Mouse (Mus musculus) C2C12 (cell line): Measurements from ENCODE around the gene Nfya. TPM values are rescaled to one million over a fixed set of nuclear protein-coding genes. Genes with fewer than 3 reads are reported as not detected.

Experiments used
- H3K27me3 ChIP-seq: one replicate; pipeline ENCODE4 v1.6.1; 2011; ENCODE audit not compliant: control insufficient read depth, insufficient read depth, insufficient read length
- H3K36me3 ChIP-seq: one replicate; pipeline ENCODE4 v1.6.1; 2011; ENCODE audit not compliant: control insufficient read depth, insufficient read depth
- H3K4me3 ChIP-seq: one replicate; pipeline ENCODE4 v1.5.1; 2011; ENCODE audit warnings: mild to moderate bottlenecking, control low read depth; ENCODE audit not compliant: poor library complexity, insufficient read depth, severe bottlenecking
- H3K79me2 ChIP-seq: one replicate; pipeline ENCODE4 v1.6.1; 2011; ENCODE audit not compliant: control insufficient read depth, insufficient read depth
- H3K79me3 ChIP-seq: one replicate; pipeline ENCODE4 v1.6.1; 2011; ENCODE audit warnings: low read depth, control low read depth
- H3ac ChIP-seq: one replicate; pipeline ENCODE3; 2011; ENCODE audit warnings: low read depth; ENCODE audit not compliant: control insufficient read depth, insufficient read length
- CEBPB ChIP-seq: IDR thresholded peaks from one replicate; pipeline ENCODE4 v1.6.1; 2011; ENCODE audit warnings: low read depth, mild to moderate bottlenecking, control low read depth, moderate library complexity
- CTCF ChIP-seq: IDR thresholded peaks from one replicate; pipeline ENCODE4 v1.5.1; 2011; ENCODE audit not compliant: control insufficient read depth, insufficient read depth, insufficient read length
- FOSL1 ChIP-seq: IDR thresholded peaks from one replicate; pipeline ENCODE4 v1.8.0; 2011; ENCODE audit warnings: mild to moderate bottlenecking, low read length; ENCODE audit not compliant: poor library complexity, insufficient read depth, severe bottlenecking
- MAX ChIP-seq: IDR thresholded peaks from one replicate; pipeline ENCODE4 v1.6.1; 2011; ENCODE audit warnings: mild to moderate bottlenecking, control low read depth
- MYOD1 ChIP-seq: IDR thresholded peaks from one replicate; pipeline ENCODE4 v1.6.1; 2011; ENCODE audit warnings: low read depth; ENCODE audit not compliant: control insufficient read depth, insufficient read length
- MYOG ChIP-seq: IDR thresholded peaks from one replicate; pipeline ENCODE4 v1.6.1; 2011; ENCODE audit not compliant: control insufficient read depth, insufficient read length; ENCODE audit errors: extremely low read depth
- USF1 ChIP-seq: IDR thresholded peaks from one replicate; pipeline ENCODE4 v1.6.1; 2011; ENCODE audit warnings: low read depth, mild to moderate bottlenecking, control low read depth, moderate library complexity
- polyA plus RNA-seq: library from polyadenylated mRNA; unstranded; fragments of >200 nt; fragmentation: generic; extraction: Trizol; gene quantifications from one replicate; pipeline ENCODE4 v1.2.1, GENCODE M21; 2012; ENCODE audit warnings: missing spikeins

Gene Nfya
- polyA plus RNA-seq, 1 experiment = 24.0 TPM

GRCm38 (mm10) chr17:48385786-48386461 lies 23.8 kb downstream of the Nfya start:
- Histone ChIP-seq H3K27me3 (no peaks in the 10 kb centered on the region), H3ac (no peak overlapping the region), H3K4me3 (no peak overlapping the region), H3K79me2 (no peaks in the 10 kb centered on the region), H3K79me3 (no peaks in the 10 kb centered on the region), H3K36me3 (peaks cover 47% of the 10 kb centered on the region)
- TF ChIP-seq MYOD1 (no peak), CEBPB (no peak), MAX (no peak), CTCF (no peak)

- Histone ChIP-seq H3K79me3 (no peaks in the 10 kb centered on the region), H3K4me3 (no peak overlapping the region), H3K79me2 (no peaks in the 10 kb centered on the region), H3K27me3 (no peaks in the 10 kb centered on the region), H3K36me3 (no peaks in the 10 kb centered on the region), H3ac (no peak overlapping the region)
- no peak for TF ChIP-seq MAX
Observed at GRCm38 (mm10) chr17:48379050-48379449, 30.7 kb downstream of the Nfya start.

GRCm38 (mm10) chr17:48376102-48376501 lies 33.6 kb downstream of the Nfya start:
- H3ac ChIP-seq = no peak overlapping the region
- H3K79me2 ChIP-seq = no peaks in the 10 kb centered on the region
- no peak for TF ChIP-seq CTCF
- no peak for TF ChIP-seq MAX
- TF ChIP-seq MYOG = no peak
- no peak for TF ChIP-seq USF1
- TF ChIP-seq CEBPB = no peak
- no peak for TF ChIP-seq FOSL1
- TF ChIP-seq MYOD1 = no peak
- H3K27me3 ChIP-seq = no peaks in the 10 kb centered on the region
- H3K79me3 ChIP-seq = no peaks in the 10 kb centered on the region
- H3K36me3 ChIP-seq = no peaks in the 10 kb centered on the region
- H3K4me3 ChIP-seq = no peak overlapping the region

GRCm38 (mm10) chr17:48372987-48373386 lies 36.7 kb downstream of the Nfya start:
- H3ac ChIP-seq = no peak overlapping the region

GRCm38 (mm10) chr17:48371621-48372020 lies 38.1 kb downstream of the Nfya start:
- H3K79me3 ChIP-seq = no peaks in the 10 kb centered on the region
- H3K27me3 ChIP-seq = no peaks in the 10 kb centered on the region
- H3ac ChIP-seq = no peak overlapping the region
- no peaks in the 10 kb centered on the region for H3K79me2 ChIP-seq
- TF ChIP-seq MYOG (no peak), MYOD1 (no peak), FOSL1 (no peak), CEBPB (no peak), CTCF (no peak), USF1 (no peak), MAX (no peak)
- H3K4me3 ChIP-seq = no peak overlapping the region
- no peaks in the 10 kb centered on the region for H3K36me3 ChIP-seq

More at GRCm38 (mm10) chr17:48372987-48373386, 36.7 kb downstream of the Nfya start:
- Histone ChIP-seq H3K36me3 (no peaks in the 10 kb centered on the region), H3K4me3 (no peak overlapping the region), H3K27me3 (no peaks in the 10 kb centered on the region), H3K79me3 (no peaks in the 10 kb centered on the region), H3K79me2 (no peaks in the 10 kb centered on the region)
- TF ChIP-seq MAX = no peak
- no peak for TF ChIP-seq MYOD1
- no peak for TF ChIP-seq CEBPB
- TF ChIP-seq MYOG = no peak
- TF ChIP-seq FOSL1 = no peak
- no peak for TF ChIP-seq USF1
- no peak for TF ChIP-seq CTCF

- H3K79me2 ChIP-seq = no peaks in the 10 kb centered on the region
- TF ChIP-seq USF1 = no peak
- no peak for TF ChIP-seq MYOG
- no peak for TF ChIP-seq MAX
- no peak for TF ChIP-seq FOSL1
- no peak for TF ChIP-seq CEBPB
- no peak for TF ChIP-seq CTCF
- no peak for TF ChIP-seq MYOD1
- no peak overlapping the region for H3ac ChIP-seq
- H3K79me3 ChIP-seq = no peaks in the 10 kb centered on the region
- H3K27me3 ChIP-seq = no peaks in the 10 kb centered on the region
- no peaks in the 10 kb centered on the region for H3K36me3 ChIP-seq
- no peak overlapping the region for H3K4me3 ChIP-seq
Observed at GRCm38 (mm10) chr17:48366806-48367205, 42.9 kb downstream of the Nfya start.
